Mouse (Mus musculus) brown adipose tissue, adult 24 weeks (tissue): ENCODE measurements around the gene Arf3. TPM values are rescaled to one million over a fixed set of nuclear protein-coding genes. Genes with fewer than 3 reads are reported as not detected.

Source experiments
- H3K27ac ChIP-seq: fragments of 200-500 bp; replicated peaks from 2 replicates; pipeline ENCODE4 v1.5.1; 2012; ENCODE audit warnings: low read depth, mild to moderate bottlenecking, low read length
- H3K4me1 ChIP-seq: fragments of 200-500 bp; 2 replicates; pipeline ENCODE4 v1.6.1; 2012; ENCODE audit warnings: low read length, mixed read lengths; ENCODE audit not compliant: control insufficient read depth, insufficient read depth, insufficient read length
- H3K4me3 ChIP-seq: fragments of 200-500 bp; 2 replicates; pipeline ENCODE4 v1.5.1; 2012; ENCODE audit warnings: low read depth, mild to moderate bottlenecking, low read length, moderate library complexity; ENCODE audit not compliant: insufficient read depth
- polyA plus RNA-seq: library from polyadenylated mRNA; stranded (reverse); fragments of >200 nt; gene quantifications from 2 replicates; pipeline ENCODE4 v1.2.4, GENCODE M21; 2012; ENCODE audit not compliant: missing spikeins, insufficient read depth, insufficient read length

Arf3 gene
- polyA plus RNA-seq, 1 experiment: 32.2 TPM

DNA sequence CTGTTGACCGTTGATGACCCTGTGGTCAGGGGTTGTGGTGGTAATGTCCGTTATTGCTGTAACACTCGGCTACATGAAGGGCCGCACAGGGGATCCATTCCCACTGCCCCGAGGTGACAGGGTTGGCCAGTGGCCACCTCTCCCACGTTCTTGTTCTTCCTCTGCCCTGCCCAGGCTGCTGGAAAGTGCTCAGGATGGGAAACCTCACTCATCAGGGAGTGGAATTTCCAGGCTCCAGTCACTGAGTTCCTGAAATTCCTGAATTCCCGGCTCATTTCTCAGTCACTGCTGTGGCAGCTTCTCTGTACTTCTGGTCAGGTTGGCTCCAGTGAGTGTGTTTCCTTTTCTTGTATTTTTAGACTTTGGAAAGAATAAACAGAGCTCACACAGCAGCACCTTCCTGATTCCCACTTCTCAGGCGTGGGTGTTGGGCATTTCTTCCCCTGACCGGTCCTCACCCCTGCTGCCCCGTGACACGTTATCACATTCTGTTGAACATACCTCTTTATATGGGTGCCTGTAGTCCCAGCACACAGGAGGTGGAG, 70.8 kb downstream of the Arf3 start:
- peaks cover 11% of the 10 kb centered on the region for H3K4me1 ChIP-seq
- H3K4me3 ChIP-seq: no peak overlapping the region
- H3K27ac ChIP-seq: peak overlapping the region; percentile 94

DNA sequence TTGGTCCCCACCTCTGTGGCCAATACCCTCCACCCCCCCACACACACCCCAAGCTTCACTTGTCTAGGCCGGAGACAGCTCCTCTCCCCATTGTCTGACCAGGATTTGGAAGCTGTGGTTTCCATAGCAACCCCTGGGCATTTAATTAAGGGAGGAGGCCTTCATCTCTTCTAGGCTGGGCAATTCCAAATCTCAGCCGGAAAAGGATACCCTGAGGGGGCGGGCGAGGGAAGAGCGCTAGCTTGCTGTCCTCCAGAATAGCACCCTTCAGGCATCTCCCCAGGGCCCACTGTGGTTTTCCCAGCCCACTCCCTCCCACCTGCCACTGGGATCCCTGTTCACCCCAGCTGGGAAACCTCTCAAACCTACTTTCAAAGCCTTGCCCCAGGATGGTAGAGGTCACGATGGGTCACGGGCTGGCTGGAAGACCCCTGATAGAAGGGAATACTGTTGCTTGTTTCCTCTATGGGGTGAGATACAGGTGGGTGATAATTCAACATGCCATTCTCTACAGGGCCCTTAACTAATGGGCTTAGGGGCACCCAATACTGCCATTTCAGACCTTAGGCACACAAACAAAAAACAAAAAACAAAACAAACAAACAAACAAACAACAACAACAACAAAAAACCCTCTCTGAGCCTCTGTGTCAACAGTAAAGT, 71.4 kb downstream of the Arf3 start:
- Histone ChIP-seq H3K4me3 (no peak overlapping the region), H3K4me1 (peaks cover 11% of the 10 kb centered on the region)

DNA sequence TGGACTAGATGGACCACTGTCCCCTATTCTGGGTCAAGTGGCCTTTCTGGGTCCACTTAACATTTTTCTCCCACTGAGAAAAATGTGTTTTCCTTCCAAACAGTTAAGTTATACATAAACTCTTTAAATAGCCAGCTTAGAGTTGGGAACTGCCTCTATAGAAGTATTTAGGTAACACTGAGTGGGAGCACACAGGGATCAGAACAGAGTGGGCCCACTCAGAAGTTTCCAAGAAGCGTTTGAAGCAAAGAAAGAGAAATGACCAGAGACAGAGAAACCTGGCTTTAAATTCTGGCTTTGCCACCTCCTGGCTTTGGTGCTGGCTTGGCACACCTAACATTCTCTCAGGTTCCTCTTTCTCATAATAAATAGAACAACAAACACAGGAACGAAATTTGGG, 73.3 kb downstream of the Arf3 start:
- H3K4me1 ChIP-seq: peaks cover 4% of the 10 kb centered on the region; the same call in 1 of the 2 replicates
- no peak overlapping the region for H3K4me3 ChIP-seq
- H3K27ac ChIP-seq: no peak overlapping the region

More for the DNA sequence above, 71.4 kb downstream of the Arf3 start:
- H3K27ac ChIP-seq: peak overlapping the region; percentile 94

Other genes with a start within 250 kb of the Arf3 start
- gene Kansl2, start 228.9 kb downstream of the Arf3 start, polyA plus RNA-seq: 33.1 and 38.0 TPM in 2 replicates
- 16.4 and 18.1 TPM in 2 replicates for gene Ccnt1, start 192.3 kb downstream of the Arf3 start, polyA plus RNA-seq
- 5.1 and 14.0 TPM in 2 replicates for gene 4930415O20Rik, start 192.2 kb downstream of the Arf3 start, polyA plus RNA-seq
- gene Adcy6, start 153.1 kb downstream of the Arf3 start, polyA plus RNA-seq: 37.3 and 42.5 TPM in 2 replicates
- gene Cacnb3, start 132.4 kb downstream of the Arf3 start, polyA plus RNA-seq: 0.46 and 0.95 TPM in 2 replicates
- gene Ddx23, start 100.3 kb downstream of the Arf3 start, polyA plus RNA-seq: 28.1 and 50.7 TPM in 2 replicates
- gene Rnd1, start 85.8 kb downstream of the Arf3 start, polyA plus RNA-seq: 1.7 and 1.8 TPM in 2 replicates
- not detected in 2 replicates for gene Ccdc65, start 55.0 kb downstream of the Arf3 start, polyA plus RNA-seq
- gene Fkbp11, start 35.0 kb downstream of the Arf3 start, polyA plus RNA-seq: 1.9 TPM in 1 of 2 replicates, not detected in the other
- 0.83 and 0.95 TPM in 2 replicates for gene Wnt10b, start 14.9 kb upstream of the Arf3 start, polyA plus RNA-seq
- gene Wnt1, start 26.6 kb upstream of the Arf3 start, polyA plus RNA-seq: not detected in 2 replicates
- gene Ddn, start 46.3 kb upstream of the Arf3 start, polyA plus RNA-seq: not detected in 2 replicates
- 65.2 and 99.5 TPM in 2 replicates for gene Prkag1, start 68.3 kb upstream of the Arf3 start, polyA plus RNA-seq
- 11.1 and 15.1 TPM in 2 replicates for gene Kmt2d, start 108.0 kb upstream of the Arf3 start, polyA plus RNA-seq
- gene Rhebl1, start 131.3 kb upstream of the Arf3 start, polyA plus RNA-seq: not detected in 2 replicates
- gene Dhh, start 135.3 kb upstream of the Arf3 start, polyA plus RNA-seq: 0.40 and 0.46 TPM in 2 replicates
- 6.0 and 6.3 TPM in 2 replicates for gene Lmbr1l, start 155.0 kb upstream of the Arf3 start, polyA plus RNA-seq
- 520 and 550 TPM in 2 replicates for gene Tuba1b, start 171.4 kb upstream of the Arf3 start, polyA plus RNA-seq
- gene Gm49450, start 190.3 kb upstream of the Arf3 start, polyA plus RNA-seq: not detected in 2 replicates
- gene Tuba1a, start 190.5 kb upstream of the Arf3 start, polyA plus RNA-seq: 125 and 132 TPM in 2 replicates